Mouse (Mus musculus) testis, postnatal 14 days (tissue): ENCODE data around the gene Tnni2.

Experiments used
- DNase-seq: peaks from one replicate; pipeline ENCODE4 v3.0.0; 2021; ENCODE audit warnings: low spot score

The Tnni2 gene

GRCm38 (mm10) chr7:142460636-142461077 is 19.0 kb downstream of the Tnni2 start, which contains the start of gene Lsp1:
Gene Lsp1 (plus strand): TSS chr7:142460809.
- DNase-seq, result no peak

DNA sequence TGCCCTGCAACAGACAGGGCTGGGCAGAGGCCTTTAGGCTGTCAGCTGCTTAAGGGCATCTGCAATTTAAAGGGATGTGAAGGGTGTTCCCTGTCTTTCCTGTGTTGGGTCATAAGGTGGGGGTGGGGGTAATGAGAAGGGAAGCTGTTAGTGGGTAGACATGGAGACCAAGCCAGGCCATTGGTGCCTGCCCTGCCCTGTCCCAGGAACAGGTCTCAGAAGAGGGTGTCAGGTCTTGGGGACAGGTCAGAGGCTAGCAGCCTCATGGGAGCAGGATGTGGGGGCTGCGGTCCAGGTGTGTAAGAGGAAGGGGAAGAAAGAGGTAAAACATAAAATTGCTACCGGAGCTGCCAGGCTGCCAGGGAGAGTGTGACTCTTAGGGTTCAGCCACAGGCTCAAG is 19.8 kb downstream of the Tnni2 start:
- DNase-seq, result no peak

GRCm38 (mm10) chr7:142462190-142462589 is 20.6 kb downstream of the Tnni2 start:
- DNase-seq, result no peak

GRCm38 (mm10) chr7:142462594-142463078 is 21.0 kb downstream of the Tnni2 start:
- DNase-seq, result no peak

- DNase-seq, result no peak
Measured at GRCm38 (mm10) chr7:142470171-142470691, 28.6 kb downstream of the Tnni2 start.

GRCm38 (mm10) chr7:142470808-142471413 is 29.3 kb downstream of the Tnni2 start:
- DNase-seq, result peak; percentile 77

DNA sequence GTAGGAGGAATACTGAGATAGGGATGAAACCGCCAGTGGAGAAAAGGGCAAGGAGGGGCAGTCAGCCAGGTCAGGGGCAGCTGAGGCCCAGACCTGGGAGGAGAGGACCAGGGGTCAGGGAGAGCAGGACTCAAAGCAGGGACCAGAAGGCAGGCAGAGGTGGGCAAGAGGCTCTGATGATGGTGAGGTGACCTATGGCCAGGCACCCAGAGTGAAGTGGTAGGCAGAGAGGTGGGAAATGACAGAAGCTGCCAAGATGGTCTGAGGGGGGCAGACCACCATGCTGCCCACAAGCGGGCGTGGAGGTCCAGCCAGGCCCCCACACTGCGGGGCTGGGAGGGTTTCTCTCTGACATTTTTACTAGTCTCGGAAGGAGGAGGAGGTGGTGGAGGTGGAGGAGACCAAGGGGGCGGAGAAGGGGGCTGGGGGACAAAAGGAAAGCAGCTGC is 29.8 kb downstream of the Tnni2 start:
- no peak for DNase-seq

- DNase-seq, result peak; percentile 59
Measured at GRCm38 (mm10) chr7:142471884-142472570, 30.4 kb downstream of the Tnni2 start.

GRCm38 (mm10) chr7:142472936-142473335 is 31.3 kb downstream of the Tnni2 start:
- DNase-seq, result no peak

- no peak for DNase-seq
Measured at GRCm38 (mm10) chr7:142473476-142473875, 31.9 kb downstream of the Tnni2 start.

DNA sequence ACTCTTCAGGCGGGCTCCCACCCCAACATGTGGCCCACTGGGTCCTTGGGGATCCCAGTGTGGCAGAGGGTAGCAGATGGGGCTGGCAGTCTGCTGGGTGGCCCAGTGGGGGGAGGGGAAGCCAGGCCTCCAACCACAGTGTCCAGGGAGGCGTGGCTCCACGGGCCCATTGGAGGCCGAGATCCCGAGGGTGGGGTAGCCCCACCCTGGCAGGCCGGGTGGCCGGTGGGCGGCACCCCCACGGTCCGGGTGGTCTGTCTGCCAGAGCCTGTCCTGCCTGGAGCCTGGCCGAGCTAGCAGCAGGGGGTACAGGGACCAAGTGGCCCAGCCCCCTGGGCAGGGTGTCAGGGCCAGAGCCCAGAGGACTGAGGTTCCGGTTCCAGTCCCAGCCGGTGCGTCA is 33.2 kb downstream of the Tnni2 start:
- DNase-seq, result peak; percentile 44

GRCm38 (mm10) chr7:142475641-142476040 is 34.0 kb downstream of the Tnni2 start:
- no peak for DNase-seq

- DNase-seq, result no peak
Measured at GRCm38 (mm10) chr7:142476271-142476670, 34.7 kb downstream of the Tnni2 start.

GRCm38 (mm10) chr7:142476795-142477452 is 35.3 kb downstream of the Tnni2 start:
- DNase-seq, result no peak

- DNase-seq, result no peak
Measured at GRCm38 (mm10) chr7:142478001-142478400, 36.4 kb downstream of the Tnni2 start.

GRCm38 (mm10) chr7:142478574-142478973 is 37.0 kb downstream of the Tnni2 start:
- DNase-seq, result no peak

DNA sequence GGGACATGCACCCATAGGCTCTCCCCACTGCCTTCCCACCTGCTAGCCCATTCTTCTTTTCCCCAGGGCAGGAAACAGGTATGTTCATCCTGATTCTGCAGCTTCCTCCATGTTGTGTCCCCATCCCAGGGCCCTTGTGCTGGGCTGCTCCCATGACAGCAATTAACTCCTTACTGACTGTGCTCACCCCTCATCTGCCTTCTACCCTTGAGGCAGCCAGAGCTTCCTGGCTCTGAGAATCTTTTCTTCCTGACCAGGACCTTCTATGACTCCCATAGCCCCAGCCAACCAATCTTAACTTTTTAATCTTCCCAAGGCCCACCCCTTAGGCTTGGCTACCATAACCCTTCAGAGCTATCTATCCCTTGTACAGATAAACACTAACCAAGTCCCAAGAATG is 37.7 kb downstream of the Tnni2 start:
- no peak for DNase-seq

DNA sequence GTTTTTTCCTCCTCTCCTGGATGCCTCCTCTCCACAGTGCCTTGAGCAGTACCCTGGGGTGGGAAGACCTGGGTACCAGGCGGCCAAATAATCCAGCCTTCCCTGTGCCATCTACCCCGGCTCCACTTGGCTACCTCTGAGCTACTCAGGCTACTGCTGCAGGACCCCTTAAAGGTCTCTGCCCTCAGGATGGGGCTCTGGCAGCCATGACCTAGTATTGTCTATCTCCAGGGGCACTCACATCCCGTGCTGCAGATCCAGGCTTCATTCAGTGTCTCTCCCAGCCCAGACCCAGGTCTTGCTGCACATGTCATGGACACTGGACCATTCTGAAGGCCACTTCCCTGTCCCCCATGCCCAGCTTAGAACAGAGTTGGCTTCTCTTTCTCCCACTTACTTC is 38.3 kb downstream of the Tnni2 start:
- DNase-seq, result no peak

DNA sequence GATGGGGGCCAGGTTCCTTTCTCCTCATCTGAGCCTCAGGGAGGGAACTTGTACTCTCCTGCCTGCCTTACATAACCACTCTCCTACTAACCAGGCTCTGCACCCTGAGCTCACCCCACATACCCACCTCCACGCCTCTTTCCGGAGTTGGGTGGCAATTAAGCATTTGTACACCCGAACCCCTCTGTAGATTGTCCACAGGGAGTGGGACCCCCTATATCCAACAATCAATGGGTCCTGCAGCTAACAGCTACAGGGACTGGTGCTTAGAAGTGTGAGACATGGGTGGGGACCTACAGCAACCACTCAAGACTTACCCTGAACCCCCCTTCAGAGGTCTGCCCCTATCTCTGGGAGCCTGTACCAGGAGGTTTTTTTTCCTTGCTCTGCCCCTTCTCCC is 39.1 kb downstream of the Tnni2 start:
- DNase-seq, result no peak

DNA sequence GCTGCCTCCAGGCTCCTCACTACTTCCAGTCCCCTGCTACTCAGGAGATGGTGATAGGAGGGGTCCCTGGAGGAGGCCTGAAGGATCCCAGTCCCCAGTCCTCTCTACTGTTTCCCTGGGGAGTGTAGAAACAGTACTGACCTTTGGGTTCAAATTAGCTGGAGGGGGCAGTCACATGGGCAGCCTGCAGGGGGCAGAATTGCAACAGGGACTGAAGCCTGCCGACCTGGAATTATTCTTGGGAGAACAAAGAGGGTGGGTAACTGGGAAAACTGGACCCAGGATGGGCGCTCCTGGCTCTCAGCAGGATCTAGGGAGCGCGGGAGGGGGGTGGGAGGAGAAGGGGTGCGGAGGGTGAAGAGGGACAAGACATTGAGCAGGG is 39.6 kb downstream of the Tnni2 start:
- DNase-seq, result no peak

GRCm38 (mm10) chr7:142481568-142482255 is 40.1 kb downstream of the Tnni2 start:
- no peak for DNase-seq

DNA sequence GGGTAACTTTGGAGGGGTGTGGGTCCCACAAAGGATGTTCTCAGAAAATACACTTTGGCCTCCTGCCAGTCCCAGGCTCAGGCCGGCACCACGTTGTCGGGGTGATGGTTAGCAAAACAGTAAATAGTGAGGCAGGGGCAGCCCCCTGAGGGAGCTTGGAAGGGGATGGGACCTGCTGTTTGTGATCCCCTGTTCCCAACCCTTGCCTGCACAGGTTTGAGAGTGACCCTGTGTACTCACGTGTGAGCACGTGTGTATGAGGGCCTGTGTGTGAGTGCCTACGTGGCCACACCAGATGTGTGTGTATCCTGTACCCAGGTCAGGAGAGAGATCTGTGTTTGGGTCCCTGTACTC is 40.6 kb downstream of the Tnni2 start:
- no peak for DNase-seq
